Mouse (Mus musculus) hindbrain, embryonic 15.5 days (tissue): ENCODE measurements around the gene Eed. TPM values are rescaled to one million over a fixed set of nuclear protein-coding genes. Genes with fewer than 3 reads are reported as not detected.

Source experiments
- ATAC-seq: fragments of 200-750 bp; cut with Nextera tagmentation; 2 replicates; pipeline ENCODE4 v1.8.0; 2017; ENCODE audit warnings: low read depth, moderate number of reproducible peaks, moderate TSS enrichment; ENCODE audit not compliant: low FRiP score
- H3K27ac ChIP-seq: fragments of 300-500 bp; sonication (generic); replicated peaks from 2 replicates; pipeline ENCODE4 v1.5.1; 2015; ENCODE audit warnings: mild to moderate bottlenecking, inconsistent platforms
- H3K27me3 ChIP-seq: fragments of 300-500 bp; sonication (generic); 2 replicates; pipeline ENCODE4 v1.6.1; 2015; ENCODE audit warnings: control low read depth, inconsistent platforms
- H3K36me3 ChIP-seq: fragments of 300-500 bp; sonication (generic); 2 replicates; pipeline ENCODE4 v1.6.1; 2015; ENCODE audit warnings: control low read depth, inconsistent platforms
- H3K4me1 ChIP-seq: fragments of 300-500 bp; sonication (generic); replicated peaks from 2 replicates; pipeline ENCODE4 v1.6.1; 2015; ENCODE audit warnings: control low read depth, inconsistent platforms
- H3K4me2 ChIP-seq: fragments of 300-500 bp; sonication (generic); 2 replicates; pipeline ENCODE4 v1.6.1; 2015; ENCODE audit warnings: moderate library complexity, mild to moderate bottlenecking, inconsistent platforms
- H3K4me3 ChIP-seq: fragments of 300-500 bp; sonication (generic); 2 replicates; pipeline ENCODE4 v1.5.1; 2015; ENCODE audit warnings: mild to moderate bottlenecking, inconsistent platforms
- H3K9ac ChIP-seq: fragments of 300-500 bp; sonication (generic); 2 replicates; pipeline ENCODE4 v1.6.1; 2015; ENCODE audit warnings: inconsistent platforms
- H3K9me3 ChIP-seq: fragments of 300-500 bp; sonication (generic); 2 replicates; pipeline ENCODE4 v1.6.1; 2016; ENCODE audit warnings: control low read depth, inconsistent platforms
- WGBS: fragments of 180-500 bp; shearing (Covaris S2); methylation state at CpG from one replicate; pipeline ENCODE4 v1.1.7; 2015; 5-methylcytosine and 5-hydroxymethylcytosine counted together
- polyA plus RNA-seq: library from polyadenylated mRNA; unstranded; fragments of >200 nt; fragmentation: Nextera tagmentation; extraction: Ambion mirVana; gene quantifications from 2 replicates; pipeline ENCODE4 v1.2.1, GENCODE M21; 2015

Gene Eed
- polyA plus RNA-seq, 1 experiment from 2014 or later: 32.7 TPM

DNA sequence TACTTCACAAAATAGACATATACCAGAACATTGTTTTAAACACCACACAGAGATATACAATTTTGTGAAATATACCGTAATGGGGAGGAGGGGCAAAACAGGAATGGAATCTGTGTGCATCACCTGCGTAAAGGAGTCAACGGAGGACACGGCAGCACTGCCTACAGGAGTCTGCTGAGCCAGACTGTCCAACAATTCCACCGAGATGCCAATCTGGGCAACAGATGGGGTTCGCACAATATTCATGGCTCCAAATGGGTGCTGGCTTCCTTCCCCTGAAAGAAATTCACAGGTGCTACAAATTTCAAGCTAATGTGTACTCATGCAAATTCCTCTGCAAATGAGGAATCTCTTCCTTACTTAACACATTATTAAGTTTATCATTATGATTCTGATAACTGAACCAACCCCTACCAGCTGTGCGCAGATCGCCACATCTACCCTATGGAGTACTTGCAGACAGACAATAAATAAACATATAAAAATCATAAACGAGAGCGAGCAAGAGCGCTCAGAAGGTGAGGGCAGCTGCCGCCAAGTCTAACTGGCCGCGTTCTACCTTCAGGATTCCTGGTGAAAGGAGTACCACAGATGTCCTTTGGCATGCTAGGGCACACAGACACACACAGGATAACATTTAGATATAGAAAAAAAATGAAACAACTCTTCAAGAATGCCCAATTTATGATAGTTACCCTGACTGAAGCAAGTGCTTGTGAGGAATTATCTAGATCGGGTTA lies 57.2 kb downstream of the Eed start:
- H3K36me3 ChIP-seq: peaks cover 27% of the 10 kb centered on the region
- no peaks in the 10 kb centered on the region for H3K9me3 ChIP-seq
- H3K27me3 ChIP-seq: no peaks in the 10 kb centered on the region
- no peak overlapping the region for H3K27ac ChIP-seq
- no peak overlapping the region for H3K4me2 ChIP-seq
- H3K4me3 ChIP-seq: no peak overlapping the region
- no peaks in the 10 kb centered on the region for H3K4me1 ChIP-seq
- no peak for ATAC-seq
- H3K9ac ChIP-seq: no peak overlapping the region
- 95% methylated on average over 15 of the region's 15 CpGs for WGBS

DNA sequence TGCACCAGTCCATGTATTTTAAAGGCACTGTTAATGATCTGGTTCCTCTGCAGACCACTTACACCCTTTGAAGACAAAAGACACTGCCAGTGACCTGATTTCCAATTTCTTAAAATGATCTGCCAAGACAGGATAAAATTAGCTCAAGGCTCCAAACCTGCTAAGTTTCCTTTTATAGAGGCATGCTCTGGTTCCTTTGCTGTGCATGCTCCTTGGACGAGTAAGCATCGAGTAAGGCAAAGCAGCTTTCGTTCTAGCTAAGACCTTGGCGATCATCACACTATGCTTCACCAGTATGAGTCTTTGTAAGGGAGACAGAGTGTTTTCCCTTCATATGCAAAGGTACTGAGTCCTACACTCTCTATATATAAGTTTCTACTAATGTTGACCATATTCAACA lies 63.0 kb downstream of the Eed start:
- Histone ChIP-seq H3K4me1 (no peaks in the 10 kb centered on the region), H3K36me3 (peaks cover 31% of the 10 kb centered on the region), H3K4me3 (no peak overlapping the region), H3K9ac (no peak overlapping the region), H3K27ac (no peak overlapping the region), H3K27me3 (no peaks in the 10 kb centered on the region), H3K4me2 (no peak overlapping the region), H3K9me3 (no peaks in the 10 kb centered on the region)
- no peak for ATAC-seq
- 91% methylated on average over 4 of the region's 4 CpGs for WGBS

DNA sequence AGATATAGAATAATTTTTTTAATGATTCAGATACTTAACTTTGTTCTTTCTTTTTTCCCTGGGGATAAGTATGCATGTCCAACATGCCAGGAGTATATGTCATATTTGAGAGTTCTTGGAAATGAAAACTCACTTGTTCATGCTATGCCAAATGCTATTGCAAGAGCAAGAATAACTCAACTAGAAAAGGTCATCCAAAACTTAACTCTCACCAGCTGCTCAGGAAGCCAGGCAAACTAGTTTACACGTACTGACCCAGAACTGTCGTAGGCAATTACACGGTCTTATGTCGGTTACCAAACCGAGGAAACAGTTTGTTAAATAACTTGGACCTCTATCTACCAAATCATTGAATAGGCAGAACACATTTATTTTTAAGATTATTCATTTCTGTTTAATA lies 64.1 kb downstream of the Eed start:
- 95% methylated on average over 5 of the region's 5 CpGs for WGBS
- no peaks in the 10 kb centered on the region for H3K27me3 ChIP-seq

DNA sequence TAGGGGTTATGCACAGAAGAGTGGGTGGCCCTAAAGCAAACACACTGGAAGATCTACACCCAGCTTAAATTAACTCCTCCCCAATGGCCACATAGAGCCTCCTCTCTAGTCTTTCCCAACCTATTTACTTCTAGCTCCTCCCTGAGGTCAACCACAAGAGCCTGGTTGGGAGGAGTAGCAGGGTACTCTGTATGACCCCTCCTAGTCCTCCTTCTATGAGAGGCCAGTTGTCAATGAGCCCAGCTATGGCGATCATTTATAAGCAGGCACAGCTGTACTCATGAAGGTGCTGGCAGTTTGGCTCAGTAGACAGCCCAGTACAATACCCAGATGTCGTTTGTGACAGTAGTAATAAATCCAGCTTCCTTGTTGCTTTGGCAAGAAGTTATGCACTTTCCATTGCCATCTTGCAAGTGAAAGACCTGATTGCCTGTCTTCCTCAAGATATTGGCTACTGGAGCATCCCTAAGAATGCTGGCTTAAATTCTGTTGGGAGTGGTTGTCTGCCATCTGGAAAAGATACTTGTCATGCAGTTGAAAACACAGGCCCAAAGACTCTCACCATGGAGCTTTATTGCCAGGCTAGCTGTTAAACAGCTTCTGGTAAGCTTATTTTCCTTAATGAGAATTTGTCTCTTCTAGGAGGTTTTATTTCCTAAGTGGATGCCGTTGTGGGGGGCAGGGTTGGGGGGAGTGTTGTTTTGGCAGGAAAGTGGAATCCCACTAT lies 67.2 kb downstream of the Eed start:
- WGBS: 84% methylated on average over 3 of the region's 3 CpGs
- H3K4me3 ChIP-seq: no peak overlapping the region
- H3K4me2 ChIP-seq: no peak overlapping the region
- no peaks in the 10 kb centered on the region for H3K4me1 ChIP-seq
- no peaks in the 10 kb centered on the region for H3K9me3 ChIP-seq
- no peaks in the 10 kb centered on the region for H3K27me3 ChIP-seq
- peaks cover 19% of the 10 kb centered on the region for H3K36me3 ChIP-seq
- no peak overlapping the region for H3K27ac ChIP-seq
- ATAC-seq: peak; percentile 38; the same call in 1 of the 2 replicates
- no peak overlapping the region for H3K9ac ChIP-seq

More for the DNA sequence above, 64.1 kb downstream of the Eed start:
- peaks cover 31% of the 10 kb centered on the region for H3K36me3 ChIP-seq
- no peak for ATAC-seq
- no peak overlapping the region for H3K4me3 ChIP-seq
- no peak overlapping the region for H3K9ac ChIP-seq
- H3K27ac ChIP-seq: no peak overlapping the region
- H3K4me2 ChIP-seq: no peak overlapping the region
- no peaks in the 10 kb centered on the region for H3K9me3 ChIP-seq
- no peaks in the 10 kb centered on the region for H3K4me1 ChIP-seq

DNA sequence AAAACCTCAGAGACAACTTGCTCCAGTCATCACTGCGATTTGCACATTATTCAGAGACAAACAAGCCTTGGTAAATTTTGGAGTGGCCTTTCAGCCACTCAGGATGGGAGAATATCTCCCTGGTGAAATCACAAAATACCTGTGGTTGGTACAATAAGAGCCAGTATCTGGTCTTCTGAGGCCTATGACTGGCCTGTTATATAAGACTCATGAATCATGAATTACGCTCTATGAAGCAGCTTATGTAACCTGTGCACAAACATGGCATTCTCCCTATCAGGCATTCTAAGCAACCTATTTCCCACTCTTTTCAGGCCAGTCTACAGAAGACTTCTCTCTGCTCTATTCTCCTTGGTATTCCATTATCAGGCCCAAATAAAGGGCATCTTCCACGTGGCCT lies 68.4 kb downstream of the Eed start:
- H3K27ac ChIP-seq: no peak overlapping the region
- no peak overlapping the region for H3K4me2 ChIP-seq
- ATAC-seq: no peak
- H3K27me3 ChIP-seq: no peaks in the 10 kb centered on the region
- no peak overlapping the region for H3K9ac ChIP-seq
- WGBS: 95% methylated on average over 3 of the region's 3 CpGs
- no peaks in the 10 kb centered on the region for H3K9me3 ChIP-seq
- H3K4me3 ChIP-seq: no peak overlapping the region
- peaks cover 13% of the 10 kb centered on the region for H3K36me3 ChIP-seq
- no peaks in the 10 kb centered on the region for H3K4me1 ChIP-seq

DNA sequence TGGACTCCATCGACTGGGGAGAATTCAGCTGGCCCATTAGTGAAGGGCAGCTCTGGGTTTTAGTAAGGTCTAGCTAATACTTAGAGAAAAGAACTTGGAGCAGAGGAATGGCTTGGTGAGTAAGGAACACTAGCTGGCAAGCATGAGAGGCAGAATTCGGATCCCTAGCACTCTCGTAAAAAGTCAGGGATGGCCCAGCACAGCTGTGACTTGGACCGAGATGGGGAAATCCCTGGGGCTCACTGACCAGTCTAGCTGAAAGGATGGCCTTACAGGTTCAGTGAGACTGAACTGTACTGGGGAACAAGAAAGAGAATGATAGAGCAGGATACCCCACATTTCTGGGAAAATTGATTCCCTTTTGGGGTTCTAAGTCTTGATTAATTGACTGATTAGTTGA lies 71.1 kb downstream of the Eed start:
- Histone ChIP-seq H3K4me3 (no peak overlapping the region), H3K9ac (no peak overlapping the region), H3K36me3 (0 out of 2 replicates have a peak, but pooled peaks cover 2% of the 10 kb centered on the region), H3K27me3 (no peaks in the 10 kb centered on the region), H3K4me2 (no peak overlapping the region), H3K27ac (no peak overlapping the region), H3K4me1 (no peaks in the 10 kb centered on the region), H3K9me3 (no peaks in the 10 kb centered on the region)
- no peak for ATAC-seq
- 76% methylated on average over 4 of the region's 4 CpGs for WGBS

DNA sequence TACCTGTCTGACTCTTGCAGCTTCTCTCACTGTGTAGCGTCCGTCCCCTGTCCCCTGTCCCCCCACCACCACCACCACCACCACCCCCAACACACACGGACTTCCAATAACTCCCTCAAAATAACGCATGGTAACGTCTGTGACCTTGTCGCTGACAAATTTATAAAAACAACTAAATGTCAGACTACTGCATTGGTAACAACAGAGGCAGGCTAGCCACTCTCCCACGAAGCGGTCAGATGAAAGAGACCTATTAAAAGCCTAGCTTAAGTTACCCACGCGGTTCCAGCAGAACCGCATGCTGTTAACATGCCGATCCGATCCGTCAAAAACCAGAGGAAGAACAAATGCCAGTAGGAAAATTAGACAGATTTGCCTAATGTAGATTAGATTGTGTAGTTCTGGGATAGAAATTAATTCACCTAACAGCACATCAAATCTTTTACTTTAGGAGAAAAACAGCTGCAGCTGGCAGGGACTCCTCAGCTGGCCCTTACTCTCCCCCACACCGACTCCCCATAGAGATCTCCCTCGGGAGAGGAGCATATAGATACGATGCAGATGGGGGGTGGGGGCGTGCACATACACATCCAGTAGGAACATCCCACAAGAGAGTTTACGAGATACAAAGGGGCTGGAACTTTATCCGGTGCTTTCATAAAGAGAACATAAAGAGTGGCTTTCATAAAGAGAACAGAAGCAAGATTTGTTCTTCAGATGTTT lies 71.7 kb downstream of the Eed start:
- ATAC-seq: no peak
- 0 out of 2 replicates have a peak, but pooled peaks cover 1% of the 10 kb centered on the region for H3K36me3 ChIP-seq
- H3K27me3 ChIP-seq: no peaks in the 10 kb centered on the region
- H3K9ac ChIP-seq: no peak overlapping the region
- no peaks in the 10 kb centered on the region for H3K9me3 ChIP-seq
- 77% methylated on average over 20 of the region's 20 CpGs for WGBS
- H3K4me3 ChIP-seq: no peak overlapping the region
- no peak overlapping the region for H3K4me2 ChIP-seq
- no peaks in the 10 kb centered on the region for H3K4me1 ChIP-seq
- no peak overlapping the region for H3K27ac ChIP-seq

DNA sequence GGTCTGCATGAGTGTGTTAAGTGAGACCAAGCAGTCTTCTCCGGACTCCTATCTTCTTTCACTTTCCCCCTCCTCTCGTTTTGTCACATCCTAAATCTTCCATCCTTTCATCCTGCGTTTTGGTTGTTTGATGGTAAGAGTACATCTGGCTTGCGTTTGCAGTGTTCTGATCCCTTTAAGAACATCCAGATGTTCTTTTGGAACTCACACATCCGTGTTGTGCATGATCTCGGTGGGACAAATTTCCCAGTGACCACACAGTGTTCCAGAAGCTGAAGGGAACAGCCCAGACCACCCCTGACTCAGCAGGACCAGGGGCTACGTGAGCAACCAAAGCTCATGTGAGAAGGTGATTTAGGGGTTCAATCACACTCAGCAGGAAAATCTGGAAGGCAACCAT lies 72.4 kb downstream of the Eed start:
- ATAC-seq: no peak
- Histone ChIP-seq H3K4me1 (peaks cover 5% of the 10 kb centered on the region; the same call in 1 of the 2 replicates), H3K4me3 (no peak overlapping the region), H3K36me3 (no peaks in the 10 kb centered on the region), H3K9me3 (no peaks in the 10 kb centered on the region), H3K9ac (no peak overlapping the region), H3K4me2 (no peak overlapping the region), H3K27ac (no peak overlapping the region), H3K27me3 (no peaks in the 10 kb centered on the region)
- 77% methylated on average over 7 of the region's 7 CpGs for WGBS

DNA sequence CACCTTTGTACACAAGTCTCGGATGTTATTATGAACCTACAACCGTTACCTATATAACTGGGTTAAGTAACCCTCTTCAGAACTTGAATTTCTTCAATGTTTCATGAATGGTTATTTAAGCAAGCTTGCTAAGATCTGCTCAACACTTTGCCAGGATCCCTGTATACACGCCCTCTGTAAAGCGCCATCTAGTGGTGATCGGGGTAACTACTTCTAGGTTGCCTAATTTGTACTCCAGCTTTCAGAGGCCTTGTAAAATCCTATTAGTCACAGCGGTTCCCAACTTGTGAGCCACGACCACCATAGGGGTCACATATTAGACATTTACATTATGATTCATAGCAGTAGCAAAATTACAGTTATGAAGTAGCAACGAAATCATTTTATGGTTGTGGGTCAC lies 72.8 kb downstream of the Eed start:
- no peak overlapping the region for H3K4me3 ChIP-seq

More for the DNA sequence above, 72.8 kb downstream of the Eed start:
- ATAC-seq: peak; percentile 61; the same call in 1 of the 2 replicates
- 20% methylated on average over 8 of the region's 8 CpGs for WGBS
- Histone ChIP-seq H3K36me3 (no peaks in the 10 kb centered on the region), H3K4me1 (peaks cover 7% of the 10 kb centered on the region; the same call in 1 of the 2 replicates), H3K9me3 (no peaks in the 10 kb centered on the region), H3K4me2 (no peak overlapping the region), H3K9ac (no peak overlapping the region), H3K27ac (no peak overlapping the region), H3K27me3 (no peaks in the 10 kb centered on the region)

Other genes with a start within 250 kb of the Eed start
- gene Ccdc81, start 77.4 kb downstream of the Eed start, polyA plus RNA-seq: 1.1 TPM in 2 replicates
- 121 and 134 TPM in 2 replicates for gene Hikeshi, start 39.8 kb downstream of the Eed start, polyA plus RNA-seq
- 34.2 and 37.4 TPM in 2 replicates for gene Picalm, start 149.2 kb upstream of the Eed start, polyA plus RNA-seq